Mouse (Mus musculus) CH12.LX (cell line): ENCODE data around the gene Il11ra1.

Experiments used
- BHLHE40 ChIP-seq: IDR thresholded peaks from 2 replicates; pipeline ENCODE4 v1.6.1; 2011; ENCODE audit warnings: mild to moderate bottlenecking, low read depth, low read length, improper control_type of control experiment
- CHD2 ChIP-seq: IDR thresholded peaks from 2 replicates; pipeline ENCODE4 v1.6.1; 2011; ENCODE audit warnings: low read length, improper control_type of control experiment
- CTCF ChIP-seq, 2 experiments: IDR thresholded peaks in 1 of 2; conservative IDR thresholded peaks in 1 of 2; 2 replicates each; pipeline ENCODE4 v1.5.1; 2011 to 2012; ENCODE audit warnings: low read depth in 2 of 2, low read length in 2 of 2, improper control_type of control experiment in 1 of 2, inconsistent platforms in 1 of 2, mild to moderate bottlenecking in 1 of 2, moderate library complexity in 1 of 2
- ELF1 ChIP-seq: IDR thresholded peaks from 2 replicates; pipeline ENCODE4 v1.6.1; 2014; ENCODE audit warnings: low read depth, mild to moderate bottlenecking, inconsistent platforms, low read length, improper control_type of control experiment
- ETS1 ChIP-seq: conservative IDR thresholded peaks from 2 replicates; pipeline ENCODE4 v1.6.1; 2012; ENCODE audit warnings: low read depth, mild to moderate bottlenecking, inconsistent platforms, low read length, improper control_type of control experiment, moderate library complexity
- HCFC1 ChIP-seq: IDR thresholded peaks from 2 replicates; pipeline ENCODE4 v1.6.1; 2012; ENCODE audit warnings: low read depth, mild to moderate bottlenecking, inconsistent platforms, low read length, improper control_type of control experiment
- JUND ChIP-seq: conservative IDR thresholded peaks from 2 replicates; pipeline ENCODE4 v1.6.1; 2011; ENCODE audit warnings: low read depth, low read length, improper control_type of control experiment
- MAFK ChIP-seq: IDR thresholded peaks from 2 replicates; pipeline ENCODE4 v1.6.1; 2011; ENCODE audit warnings: low read length, improper control_type of control experiment; ENCODE audit not compliant: insufficient replicate concordance
- NELFE ChIP-seq: IDR thresholded peaks from 2 replicates; pipeline ENCODE4 v1.6.1; 2011; ENCODE audit warnings: low read depth, low read length, improper control_type of control experiment
- POLR2A ChIP-seq: IDR thresholded peaks from 2 replicates; pipeline ENCODE4 v1.6.1; 2011; ENCODE audit warnings: low read depth, mild to moderate bottlenecking, improper control_type of control experiment, low read length
- POLR2AphosphoS2 ChIP-seq: IDR thresholded peaks from 2 replicates; pipeline ENCODE4 v1.6.1; 2011; ENCODE audit warnings: low read depth, low read length, improper control_type of control experiment
- USF1 ChIP-seq: IDR thresholded peaks from 2 replicates; pipeline ENCODE4 v1.6.1; 2014; ENCODE audit warnings: low read depth, mild to moderate bottlenecking, inconsistent platforms, low read length, improper control_type of control experiment
- ZC3H11A ChIP-seq: IDR thresholded peaks from 2 replicates; pipeline ENCODE4 v1.6.1; 2012; ENCODE audit warnings: low read depth, mild to moderate bottlenecking, inconsistent platforms, low read length, improper control_type of control experiment

DNA sequence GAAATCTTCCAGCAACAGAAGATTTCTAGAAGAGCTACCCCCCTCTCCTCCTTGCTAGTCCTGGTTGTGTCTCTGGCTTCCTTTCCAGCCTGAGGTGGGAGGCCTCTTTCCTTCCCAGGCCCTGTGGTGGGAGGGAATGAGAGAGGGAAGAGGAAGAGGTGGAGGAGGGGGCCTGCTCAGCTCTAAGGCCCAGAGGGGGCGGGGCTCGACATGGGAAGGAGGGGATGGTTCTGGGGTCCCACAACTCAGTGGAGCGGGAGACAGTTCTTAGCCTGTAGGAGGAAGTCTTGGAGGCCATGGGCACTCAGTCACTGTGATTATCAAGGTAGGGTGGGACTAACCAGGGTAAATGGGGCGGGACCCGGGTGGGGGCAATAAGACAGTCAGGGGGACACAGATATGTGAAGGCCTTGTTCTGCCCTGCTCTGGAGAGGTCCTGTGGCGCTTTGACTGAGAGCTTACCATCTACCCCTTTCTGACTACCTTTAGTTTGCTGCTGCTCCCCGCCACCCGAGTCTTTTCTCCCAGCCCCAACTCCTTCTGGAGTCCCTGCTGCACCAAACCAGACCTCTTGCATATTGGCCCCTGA is 62.4 kb downstream of the Il11ra1 start:
- no peak for TF ChIP-seq NELFE
- TF ChIP-seq CTCF (conservative IDR thresholded peaks at IDR 0.05 in 1 of 2, IDR thresholded peaks at IDR 0.05 in 1 of 2; ENCODE audit: low read depth in 2 of 2, low read length in 2 of 2): no peak
- TF ChIP-seq ZC3H11A: no peak
- TF ChIP-seq BHLHE40: no peak
- TF ChIP-seq JUND: no peak
- no peak for TF ChIP-seq ETS1
- no peak for TF ChIP-seq ELF1
- no peak for TF ChIP-seq USF1
- TF ChIP-seq POLR2A: no peak
- no peak for TF ChIP-seq CHD2
- no peak for TF ChIP-seq MAFK
- no peak for TF ChIP-seq HCFC1
- TF ChIP-seq POLR2AphosphoS2: no peak
